Mouse (Mus musculus) olfactory bulb, adult 2 months (tissue): ENCODE data around the gene Dpp10. TPM values are rescaled to one million over a fixed set of nuclear protein-coding genes. Genes with fewer than 3 reads are reported as not detected.

Source experiments
- H3K27ac ChIP-seq: fragments of 200-500 bp; 2 replicates; pipeline ENCODE4 v1.5.1; 2012; ENCODE audit warnings: low read depth, low read length; ENCODE audit not compliant: insufficient read depth
- H3K4me1 ChIP-seq: fragments of 200-500 bp; 2 replicates; pipeline ENCODE4 v1.6.1; 2012; ENCODE audit warnings: low read length; ENCODE audit not compliant: control insufficient read depth, insufficient read depth
- H3K4me3 ChIP-seq: fragments of 200-500 bp; 2 replicates; pipeline ENCODE4 v1.5.1; 2012; ENCODE audit warnings: mild to moderate bottlenecking, low read depth, low read length, moderate library complexity; ENCODE audit not compliant: insufficient read depth
- CTCF ChIP-seq: fragments of 200-500 bp; IDR thresholded peaks from 2 replicates; pipeline ENCODE4 v1.5.1; 2012; ENCODE audit warnings: low read depth, mild to moderate bottlenecking, low read length, moderate library complexity; ENCODE audit not compliant: insufficient read depth
- POLR2A ChIP-seq: fragments of 200-500 bp; IDR thresholded peaks from 2 replicates; pipeline ENCODE4 v1.6.1; 2012; ENCODE audit warnings: mild to moderate bottlenecking, low read depth, low read length, moderate library complexity; ENCODE audit not compliant: insufficient read depth
- WGBS: fragments of 180-500 bp; shearing (Covaris S2); methylation state at CpG from one replicate; pipeline ENCODE4 v1.1.7; 2018; 5-methylcytosine and 5-hydroxymethylcytosine counted together
- polyA plus RNA-seq: library from polyadenylated mRNA; stranded (reverse); fragments of >200 nt; gene quantifications from 2 replicates; pipeline ENCODE4 v1.2.4, GENCODE M21; 2012; ENCODE audit warnings: low replicate concordance; ENCODE audit not compliant: missing spikeins, insufficient read depth, insufficient read length

Gene Dpp10
- polyA plus RNA-seq, 1 experiment, result 214 TPM

GRCm38 (mm10) chr1:123467729-123468128, 577.6 kb downstream of the Dpp10 start:
- no peaks in the 10 kb centered on the region for H3K4me1 ChIP-seq
- WGBS, result 41% methylated on average over 1 of the region's 1 CpGs
- no peak overlapping the region for H3K27ac ChIP-seq
- H3K4me3 ChIP-seq, result no peak overlapping the region
- no peak for TF ChIP-seq CTCF
- no peak for TF ChIP-seq POLR2A

DNA sequence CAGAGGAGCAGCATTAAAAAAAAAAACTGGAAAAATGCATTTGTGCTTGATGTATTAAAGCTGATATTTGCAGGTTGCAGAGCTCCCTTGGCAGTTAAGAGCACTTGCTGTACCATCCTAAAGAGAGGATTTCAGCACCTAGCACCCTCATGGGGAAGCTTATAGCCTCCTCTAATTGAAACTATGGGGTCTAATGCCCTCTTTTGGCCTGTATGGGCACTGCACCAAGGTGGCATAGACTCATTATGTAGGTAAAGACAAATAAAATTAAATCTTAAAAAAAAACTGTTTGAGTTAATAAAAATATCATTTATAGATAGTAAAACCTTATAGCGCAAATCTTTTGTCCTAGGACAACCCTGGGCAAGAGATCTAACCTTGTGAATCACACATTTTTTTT, 631.2 kb downstream of the Dpp10 start:
- Histone ChIP-seq H3K27ac (no peak overlapping the region), H3K4me1 (no peaks in the 10 kb centered on the region), H3K4me3 (no peak overlapping the region)
- 74% methylated on average over 1 of the region's 1 CpGs for WGBS
- no peak for TF ChIP-seq POLR2A

DNA sequence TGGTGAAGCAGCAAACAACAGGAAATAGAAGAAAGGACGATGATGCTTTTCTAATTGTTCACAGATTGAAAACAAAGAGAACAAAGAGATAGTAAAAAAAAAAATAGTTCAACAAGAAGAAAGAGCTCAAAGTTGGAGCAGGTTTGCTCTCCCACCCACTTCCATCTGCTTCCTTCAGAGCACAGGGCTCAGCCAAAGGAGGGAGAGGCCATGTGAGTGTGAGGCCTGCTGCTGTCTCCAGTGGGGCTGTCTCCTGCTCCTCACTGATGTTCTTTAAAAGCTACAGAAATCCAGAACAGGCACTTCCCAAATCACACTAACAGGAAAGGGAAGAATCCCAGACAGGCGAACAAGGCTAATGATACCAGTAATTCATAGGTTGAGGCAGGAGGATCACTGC, 694.1 kb downstream of the Dpp10 start:
- Histone ChIP-seq H3K4me3 (no peak overlapping the region), H3K4me1 (no peaks in the 10 kb centered on the region), H3K27ac (no peak overlapping the region)
- 62% methylated on average over 2 of the region's 2 CpGs for WGBS
- TF ChIP-seq CTCF, result no peak
- no peak for TF ChIP-seq POLR2A

DNA sequence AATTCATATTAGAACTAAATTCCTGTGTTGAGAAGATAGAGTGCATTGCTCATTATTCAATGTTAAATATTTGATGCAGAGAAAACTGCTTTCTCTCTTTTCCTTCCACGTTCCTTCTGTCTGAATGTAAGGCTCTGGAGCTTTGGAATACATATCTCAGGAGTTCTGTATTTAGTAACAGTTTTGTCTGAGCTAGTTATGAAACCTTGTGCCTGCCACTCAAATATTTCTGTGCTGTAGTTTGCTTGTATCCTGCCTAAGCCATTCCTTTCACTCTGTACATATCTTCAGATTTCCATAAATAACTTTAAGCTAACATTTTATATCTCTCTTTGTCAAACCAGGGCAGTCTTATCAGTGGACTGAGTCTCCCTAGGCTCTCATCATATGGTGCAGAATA, 707.5 kb downstream of the Dpp10 start:
- H3K27ac ChIP-seq, result no peak overlapping the region
- no peak overlapping the region for H3K4me3 ChIP-seq
- no peaks in the 10 kb centered on the region for H3K4me1 ChIP-seq
- no peak for TF ChIP-seq CTCF
- no peak for TF ChIP-seq POLR2A
- WGBS, result 81% methylated on average over 1 of the region's 1 CpGs

DNA sequence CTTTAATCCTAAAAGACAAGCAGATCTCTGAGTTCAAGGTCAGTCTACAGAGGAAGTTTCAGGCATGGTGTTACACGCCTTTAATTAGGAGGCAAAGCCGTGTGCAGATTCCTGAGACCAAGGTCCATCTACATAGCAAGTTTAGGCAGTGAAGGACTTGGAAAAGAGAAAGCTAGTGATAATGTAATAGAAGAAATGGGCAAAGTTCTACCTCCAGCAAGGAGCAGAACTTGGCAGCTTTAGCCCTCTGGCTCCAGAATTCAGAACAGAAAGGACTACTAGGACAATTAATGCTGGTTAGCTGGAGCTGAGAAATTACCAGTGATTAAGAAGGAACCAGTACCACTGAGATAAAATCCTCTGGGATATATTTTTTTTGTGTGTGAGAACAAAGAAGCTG, 728.5 kb downstream of the Dpp10 start:
- no peak for TF ChIP-seq CTCF
- TF ChIP-seq POLR2A, result no peak
- Histone ChIP-seq H3K4me1 (no peaks in the 10 kb centered on the region), H3K4me3 (no peak overlapping the region), H3K27ac (no peak overlapping the region)
- WGBS, result 91% methylated on average over 2 of the region's 2 CpGs
